Mouse (Mus musculus): ENCODE measurements at regions not wholly inside any gene's neighbourhood (a gene's known extent, or its start where the extent isn't known, plus 50 kb on each side); places are given as distances from the start of the nearest gene placed in this dataset.

GRCm38 (mm10) chr12:12882931-12883553 lies 58.7 kb downstream of the Mycn start:
- Histone ChIP-seq H3K4me1 (peaks cover 4% of the 10 kb centered on the region; the same call in 1 of the 2 replicates), H3K36me3 (no peaks in the 10 kb centered on the region), H3K9me3 (replicated peaks) (no peaks in the 10 kb centered on the region), H3K4me3 (replicated peaks) (no peak overlapping the region), H3K27me3 (no peaks in the 10 kb centered on the region), H3K27ac (no peak overlapping the region), H3K4me2 (no peak overlapping the region), H3K9ac (no peak overlapping the region)
- WGBS: 88% methylated on average over 5 of the region's 5 CpGs
- no peak for ATAC-seq (replicated peaks; ENCODE audit: low FRiP score)

DNA sequence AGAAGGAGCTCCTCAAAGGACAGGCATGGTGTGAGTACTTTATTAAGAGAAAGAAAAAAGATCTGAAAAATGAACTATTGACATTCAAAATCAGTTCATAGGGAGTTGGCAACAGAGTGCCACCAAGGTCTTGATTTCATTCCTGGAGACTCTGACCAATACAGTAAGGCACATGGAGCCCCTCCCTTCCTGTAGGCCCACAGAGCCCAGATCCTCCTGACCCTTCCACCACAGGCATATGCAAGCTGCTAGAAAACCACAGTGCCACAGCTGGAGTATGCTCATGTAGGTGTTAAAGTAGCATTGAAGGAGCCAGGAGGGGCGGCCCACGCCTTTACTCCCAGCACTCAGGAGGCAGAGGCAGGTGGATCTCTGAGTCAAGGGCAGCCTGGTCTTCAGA lies 63.7 kb downstream of the Mycn start:
- 100% methylated on average over 2 of the region's 2 CpGs for WGBS
- no peaks in the 10 kb centered on the region for H3K27me3 ChIP-seq
- H3K36me3 ChIP-seq: no peaks in the 10 kb centered on the region
- no peak overlapping the region for H3K9ac ChIP-seq
- no peak overlapping the region for H3K27ac ChIP-seq
- peaks cover 8% of the 10 kb centered on the region for H3K4me1 ChIP-seq
- no peak overlapping the region for H3K4me2 ChIP-seq
- no peak overlapping the region for H3K4me3 ChIP-seq (replicated peaks)
- no peak for ATAC-seq (replicated peaks; ENCODE audit: low FRiP score)
- H3K9me3 ChIP-seq (replicated peaks): no peaks in the 10 kb centered on the region

- H3K4me1 ChIP-seq: peaks cover 13% of the 10 kb centered on the region
- no peak overlapping the region for H3K4me2 ChIP-seq
- no peak overlapping the region for H3K9ac ChIP-seq
- no peak for ATAC-seq (replicated peaks; ENCODE audit: low FRiP score)
- H3K4me3 ChIP-seq (replicated peaks): no peak overlapping the region
- H3K27ac ChIP-seq: no peak overlapping the region
- H3K27me3 ChIP-seq: no peaks in the 10 kb centered on the region
- 66% methylated on average over 5 of the region's 5 CpGs for WGBS
- no peaks in the 10 kb centered on the region for H3K9me3 ChIP-seq (replicated peaks)
- H3K36me3 ChIP-seq: no peaks in the 10 kb centered on the region
Observed at GRCm38 (mm10) chr12:12877539-12877938, 64.2 kb downstream of the Mycn start.

- Histone ChIP-seq H3K36me3 (no peaks in the 10 kb centered on the region), H3K4me3 (replicated peaks) (no peak overlapping the region), H3K9ac (no peak overlapping the region), H3K27ac (no peak overlapping the region), H3K4me2 (no peak overlapping the region), H3K27me3 (no peaks in the 10 kb centered on the region), H3K9me3 (replicated peaks) (no peaks in the 10 kb centered on the region), H3K4me1 (peaks cover 25% of the 10 kb centered on the region)
- 79% methylated on average over 12 of the region's 12 CpGs for WGBS
- no peak for ATAC-seq (replicated peaks; ENCODE audit: low FRiP score)
Observed at GRCm38 (mm10) chr12:12875976-12876745, 65.6 kb downstream of the Mycn start.

- 84% methylated on average over 11 of the region's 11 CpGs for whole genome bisulfite sequencing
- no peaks in the 10 kb centered on the region for H3K36me3 ChIP-seq
- no peak overlapping the region for H3K27ac ChIP-seq
- H3K27me3 ChIP-seq: no peaks in the 10 kb centered on the region
- peaks cover 26% of the 10 kb centered on the region for H3K4me1 ChIP-seq
- no peak overlapping the region for H3K4me2 ChIP-seq
- no peak overlapping the region for H3K9ac ChIP-seq
- ATAC-seq (replicated peaks; ENCODE audit: low FRiP score): no peak
- no peaks in the 10 kb centered on the region for H3K9me3 ChIP-seq (replicated peaks)
- no peak overlapping the region for H3K4me3 ChIP-seq (replicated peaks)
Observed at GRCm38 (mm10) chr12:12873551-12873950, 68.2 kb downstream of the Mycn start.

GRCm38 (mm10) chr12:12872974-12873373 lies 68.7 kb downstream of the Mycn start:
- Histone ChIP-seq H3K9ac (no peak overlapping the region), H3K4me1 (peaks cover 26% of the 10 kb centered on the region), H3K4me2 (no peak overlapping the region), H3K27me3 (no peaks in the 10 kb centered on the region), H3K27ac (no peak overlapping the region), H3K9me3 (replicated peaks) (no peaks in the 10 kb centered on the region), H3K36me3 (no peaks in the 10 kb centered on the region), H3K4me3 (replicated peaks) (no peak overlapping the region)
- WGBS: 50% methylated on average over 4 of the region's 4 CpGs
- ATAC-seq (replicated peaks; ENCODE audit: low FRiP score): 0 out of 2 replicates have a peak, but pooled peaks have one; percentile 38

DNA sequence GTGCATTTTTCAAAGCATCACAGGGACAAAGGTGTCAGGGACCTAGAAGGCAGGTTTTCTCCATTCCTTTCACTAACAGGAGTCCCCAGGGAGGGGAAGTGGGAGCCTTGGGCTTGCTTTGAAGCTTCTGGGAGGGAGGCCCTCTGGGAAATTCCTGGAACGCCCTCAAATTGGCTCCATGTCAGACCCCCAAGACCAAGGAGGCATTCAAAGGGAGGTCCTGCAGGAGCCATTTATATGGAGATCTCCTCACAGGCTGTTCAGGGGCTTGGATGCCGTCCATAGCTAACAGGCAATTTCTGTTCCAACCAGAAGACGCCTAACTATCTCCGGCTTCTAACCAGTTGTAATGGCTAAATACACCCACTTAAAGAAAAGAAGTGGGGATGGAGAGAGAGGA lies 70.4 kb downstream of the Mycn start:
- peaks cover 26% of the 10 kb centered on the region for H3K4me1 ChIP-seq
- H3K27me3 ChIP-seq: no peaks in the 10 kb centered on the region
- ATAC-seq (replicated peaks; ENCODE audit: low FRiP score): no peak
- H3K9me3 ChIP-seq (replicated peaks): no peaks in the 10 kb centered on the region
- no peak overlapping the region for H3K9ac ChIP-seq
- H3K36me3 ChIP-seq: no peaks in the 10 kb centered on the region
- H3K4me3 ChIP-seq (replicated peaks): no peak overlapping the region
- 43% methylated on average over 4 of the region's 4 CpGs for WGBS
- no peak overlapping the region for H3K4me2 ChIP-seq
- no peak overlapping the region for H3K27ac ChIP-seq

DNA sequence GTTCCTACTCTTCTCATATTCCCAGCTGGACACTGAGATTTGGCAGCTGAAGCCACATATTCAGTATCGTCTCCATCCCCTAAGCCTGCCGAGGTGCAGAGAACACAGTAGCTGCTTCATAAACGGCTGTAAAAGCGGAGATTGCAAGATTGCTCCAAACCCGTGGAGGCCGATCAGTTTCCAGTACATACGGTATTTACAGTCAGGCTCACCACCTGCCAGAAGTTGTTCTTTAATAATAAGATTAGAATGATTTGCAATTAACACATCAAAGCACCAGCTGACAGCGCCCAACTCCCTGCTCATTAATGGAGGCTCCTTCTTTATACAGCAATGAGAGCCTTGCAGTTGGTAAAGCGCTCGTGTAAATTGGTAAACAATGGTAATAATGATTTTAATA lies 75.1 kb downstream of the Mycn start:
- no peak for ATAC-seq (replicated peaks; ENCODE audit: low FRiP score)
- Histone ChIP-seq H3K36me3 (no peaks in the 10 kb centered on the region), H3K4me2 (no peak overlapping the region), H3K27ac (no peak overlapping the region), H3K4me3 (replicated peaks) (no peak overlapping the region), H3K9ac (no peak overlapping the region), H3K27me3 (no peaks in the 10 kb centered on the region), H3K9me3 (replicated peaks) (no peaks in the 10 kb centered on the region), H3K4me1 (peaks cover 5% of the 10 kb centered on the region; the same call in 1 of the 2 replicates)
- 68% methylated on average over 10 of the region's 10 CpGs for WGBS

GRCm38 (mm10) chr12:12850681-12851080 lies 91.0 kb downstream of the Mycn start:
- no peaks in the 10 kb centered on the region for H3K27me3 ChIP-seq
- no peaks in the 10 kb centered on the region for H3K36me3 ChIP-seq
- ATAC-seq (replicated peaks; ENCODE audit: low FRiP score): no peak
- no peak overlapping the region for H3K9ac ChIP-seq
- no peak overlapping the region for H3K4me2 ChIP-seq
- H3K27ac ChIP-seq: no peak overlapping the region
- H3K4me3 ChIP-seq (replicated peaks): no peak overlapping the region
- no peaks in the 10 kb centered on the region for H3K9me3 ChIP-seq (replicated peaks)
- H3K4me1 ChIP-seq: no peaks in the 10 kb centered on the region
- 11% methylated on average over 2 of the region's 2 CpGs for WGBS

- Histone ChIP-seq H3K9me3 (replicated peaks) (no peaks in the 10 kb centered on the region), H3K4me2 (no peak overlapping the region), H3K27me3 (no peaks in the 10 kb centered on the region), H3K4me3 (replicated peaks) (no peak overlapping the region), H3K9ac (no peak overlapping the region), H3K27ac (no peak overlapping the region), H3K4me1 (peaks cover 13% of the 10 kb centered on the region), H3K36me3 (no peaks in the 10 kb centered on the region)
- no peak for ATAC-seq (replicated peaks; ENCODE audit: low FRiP score)
- 78% methylated on average over 1 of the region's 1 CpGs for WGBS
Observed at GRCm38 (mm10) chr12:12846716-12847115, 95.0 kb downstream of the Mycn start.

DNA sequence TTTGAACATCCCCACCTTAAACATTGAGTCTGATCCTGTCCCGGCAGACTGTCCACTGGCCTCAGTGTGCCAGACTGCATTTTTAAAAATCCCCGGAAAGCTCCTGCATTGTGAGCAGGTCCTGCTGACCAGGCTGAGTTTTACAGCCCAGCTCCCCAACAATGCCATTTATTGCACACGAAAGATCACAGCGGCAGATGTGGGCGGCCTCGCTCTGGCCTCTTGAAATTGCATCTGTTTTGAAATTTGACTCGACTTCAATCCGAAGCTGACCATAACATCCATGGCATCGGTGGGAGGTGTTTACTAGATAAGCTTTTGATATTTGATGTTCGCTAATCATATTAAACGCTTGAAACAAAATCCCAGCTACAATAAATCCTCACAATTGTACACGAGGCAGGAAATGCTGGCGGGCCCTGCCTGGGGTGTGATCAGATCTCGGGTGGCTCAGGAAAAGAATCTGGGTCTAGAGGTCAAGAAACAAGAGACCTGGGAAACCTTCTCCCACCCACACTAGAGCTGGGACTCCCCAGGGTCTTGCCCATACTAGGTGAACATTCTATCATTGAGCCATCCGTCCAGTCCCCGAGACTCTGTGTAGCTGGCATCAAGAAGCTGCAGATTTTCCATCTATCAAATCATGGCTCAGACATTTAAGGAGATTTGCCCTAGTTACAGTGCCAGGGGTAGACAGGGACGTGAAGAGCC lies 99.3 kb downstream of the Mycn start:
- Histone ChIP-seq H3K9me3 (replicated peaks) (no peaks in the 10 kb centered on the region), H3K9ac (no peak overlapping the region), H3K4me3 (replicated peaks) (no peak overlapping the region), H3K36me3 (no peaks in the 10 kb centered on the region), H3K4me2 (peak overlapping the region; percentile 61), H3K27ac (peak overlapping the region; percentile 78), H3K27me3 (no peaks in the 10 kb centered on the region), H3K4me1 (peaks cover 32% of the 10 kb centered on the region)
- 11% methylated on average over 17 of the region's 17 CpGs for WGBS
- ATAC-seq (replicated peaks; ENCODE audit: low FRiP score): peak; percentile 64

Data from kidney, embryonic 15.5 days (tissue).